Mouse (Mus musculus) kidney, postnatal 4 days (tissue): ENCODE measurements at regions not wholly inside any gene's neighbourhood (a gene's known extent, or its start where the extent isn't known, plus 50 kb on each side); places are given as distances from the start of the nearest gene placed in this dataset.
A peak's percentile ranks its signal among the peaks of the same experiment; 100 is the strongest.

Experiments
- DNase-seq, 2 experiments: peaks; one replicate each; pipeline ENCODE4 v3.0.0; 2021; ENCODE audit warnings: mixed read lengths in 2 of 2

- no peak for DNase-seq
Observed at GRCm38 (mm10) chr14:62117532-62117931, 174.9 kb upstream of the Rnaseh2b start.

GRCm38 (mm10) chr14:62118542-62118953 lies 173.8 kb upstream of the Rnaseh2b start:
- peak; percentile 38 to 55 for DNase-seq

GRCm38 (mm10) chr14:62128918-62129317 lies 163.5 kb upstream of the Rnaseh2b start:
- DNase-seq, result no peak

GRCm38 (mm10) chr14:62132353-62132816 lies 160.0 kb upstream of the Rnaseh2b start:
- no peak for DNase-seq

GRCm38 (mm10) chr14:62137981-62138380 lies 154.4 kb upstream of the Rnaseh2b start:
- no peak for DNase-seq

- DNase-seq, result peak; percentile 21 to 34
Observed at GRCm38 (mm10) chr14:62144385-62145030, 147.9 kb upstream of the Rnaseh2b start.

- DNase-seq, result no peak
Observed at GRCm38 (mm10) chr14:62157038-62157716, 135.2 kb upstream of the Rnaseh2b start.

GRCm38 (mm10) chr14:62159690-62160089 lies 132.7 kb upstream of the Rnaseh2b start:
- no peak for DNase-seq

GRCm38 (mm10) chr14:62163120-62163796 lies 129.1 kb upstream of the Rnaseh2b start:
- DNase-seq, result no peak

- DNase-seq, result no peak
Observed at GRCm38 (mm10) chr14:62164918-62165317, 127.5 kb upstream of the Rnaseh2b start.

- DNase-seq, result no peak
Observed at GRCm38 (mm10) chr14:62166006-62166405, 126.4 kb upstream of the Rnaseh2b start.

- no peak for DNase-seq
Observed at GRCm38 (mm10) chr14:62166596-62166995, 125.8 kb upstream of the Rnaseh2b start.

- DNase-seq, result no peak
Observed at GRCm38 (mm10) chr14:62167090-62167489, 125.3 kb upstream of the Rnaseh2b start.

- no peak for DNase-seq
Observed at GRCm38 (mm10) chr14:62168711-62169110, 123.7 kb upstream of the Rnaseh2b start.

GRCm38 (mm10) chr14:62170385-62170784 lies 122.0 kb upstream of the Rnaseh2b start:
- DNase-seq, result peak; percentile 39 to 62

- peak; percentile 10 to 19 for DNase-seq
Observed at GRCm38 (mm10) chr14:62171256-62172047, 120.9 kb upstream of the Rnaseh2b start.

GRCm38 (mm10) chr14:62173835-62174530 lies 118.4 kb upstream of the Rnaseh2b start:
- no peak for DNase-seq

- DNase-seq, result peak in 1 of 2 experiments; percentile 23
Observed at GRCm38 (mm10) chr14:62175384-62176048, 116.9 kb upstream of the Rnaseh2b start.

GRCm38 (mm10) chr14:62177509-62177908 lies 114.9 kb upstream of the Rnaseh2b start:
- no peak for DNase-seq

- no peak for DNase-seq
Observed at GRCm38 (mm10) chr14:62187360-62187759, 105.0 kb upstream of the Rnaseh2b start.

GRCm38 (mm10) chr14:62188147-62188885 lies 104.1 kb upstream of the Rnaseh2b start:
- no peak for DNase-seq
